Mouse (Mus musculus) urinary bladder, postnatal 14 days (tissue): ENCODE measurements at regions not wholly inside any gene's neighbourhood (a gene's known extent, or its start where the extent isn't known, plus 50 kb on each side); places are given as distances from the start of the nearest gene placed in this dataset.

Experiments
- DNase-seq: peaks from one replicate; pipeline ENCODE4 v3.0.0; 2021; ENCODE audit warnings: low spot score

DNA sequence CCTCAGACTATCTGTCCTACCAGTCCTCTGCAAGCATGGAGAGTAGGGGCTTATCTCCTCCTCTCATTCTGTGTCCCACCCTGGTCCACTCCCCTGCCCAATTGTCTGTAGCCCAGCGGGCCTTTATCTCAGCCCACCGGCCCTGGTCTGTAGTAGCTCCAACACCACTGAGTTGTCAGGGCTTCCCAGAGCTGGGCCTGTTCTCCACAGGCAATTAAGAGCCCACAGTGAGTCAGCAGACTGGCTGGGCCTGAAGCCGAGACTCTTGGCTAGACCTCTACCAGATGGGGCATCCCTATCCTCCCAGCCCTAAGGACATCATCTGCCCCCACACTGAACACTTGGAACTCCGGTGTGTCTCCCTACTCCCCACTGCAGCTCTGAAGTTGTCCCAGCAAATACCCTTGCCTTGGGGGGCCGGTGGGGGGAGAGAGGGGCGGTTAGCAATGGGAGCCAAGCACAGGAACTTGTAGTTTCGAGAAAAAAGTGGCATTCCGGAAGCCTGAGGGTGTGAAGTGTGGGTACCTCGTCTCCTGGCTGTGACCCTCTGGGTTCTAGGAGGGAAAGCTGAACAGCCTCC is 64.7 kb upstream of the Dlg1 start:
- peak; percentile 48 for DNase-seq

DNA sequence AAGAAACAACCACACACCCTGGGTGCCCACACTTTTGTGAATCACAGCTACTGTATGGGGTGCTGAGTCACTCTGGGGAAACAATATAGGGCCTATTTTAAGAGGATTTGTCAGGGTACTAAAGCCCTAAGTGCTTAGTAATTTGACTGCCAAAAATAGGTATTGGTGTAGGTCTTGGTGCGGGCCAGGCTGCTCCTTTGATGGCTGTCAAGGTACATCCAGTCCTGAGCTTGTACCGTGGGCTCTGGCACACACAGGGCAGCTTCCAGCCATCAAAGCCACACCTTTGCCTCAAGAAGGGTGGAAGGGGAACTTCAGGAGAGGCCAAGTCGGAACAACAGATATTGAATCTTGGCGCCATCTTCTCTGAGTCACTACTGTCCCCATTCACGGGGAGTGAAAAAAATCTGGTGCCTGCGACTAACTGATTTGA is 64.2 kb upstream of the Dlg1 start:
- DNase-seq = no peak

DNA sequence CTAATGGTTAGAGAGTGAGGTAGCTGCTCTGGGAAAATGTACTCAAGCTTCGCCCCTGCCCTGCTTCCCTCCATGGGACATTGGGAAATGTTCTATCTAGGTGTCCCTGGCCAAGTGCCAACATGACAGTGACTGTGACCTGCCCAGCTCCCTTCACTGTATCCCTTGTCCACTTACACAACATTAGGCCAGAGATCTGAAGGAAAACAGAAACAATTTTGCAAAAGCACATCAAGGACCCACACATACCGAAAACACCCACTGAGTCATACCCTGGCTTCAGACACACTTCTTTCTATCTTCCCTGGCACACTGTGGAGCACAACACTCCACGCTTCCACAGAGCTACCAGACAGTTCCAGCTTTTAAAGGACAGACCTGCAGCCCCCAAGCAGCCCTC is 62.0 kb upstream of the Dlg1 start:
- DNase-seq = peak; percentile 22

DNA sequence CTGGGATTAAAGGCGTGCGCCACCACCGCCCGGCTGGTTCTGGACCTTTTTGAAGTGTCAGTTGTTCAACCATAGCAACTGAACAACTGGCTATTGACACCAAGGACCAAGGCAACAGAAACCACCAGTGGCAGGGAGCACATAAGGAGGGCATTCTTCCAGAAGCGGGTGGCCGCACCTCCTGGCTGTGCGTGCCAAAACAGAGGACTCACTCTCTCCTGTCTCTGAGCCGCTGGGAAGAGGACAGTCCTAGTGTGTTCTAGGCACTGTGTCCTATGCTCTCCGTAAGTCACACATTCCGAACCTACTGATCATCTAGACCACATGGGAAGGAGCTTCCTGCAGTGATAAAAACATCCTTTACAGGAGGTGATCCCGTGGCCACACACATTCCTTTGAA is 60.1 kb upstream of the Dlg1 start:
- no peak for DNase-seq

DNA sequence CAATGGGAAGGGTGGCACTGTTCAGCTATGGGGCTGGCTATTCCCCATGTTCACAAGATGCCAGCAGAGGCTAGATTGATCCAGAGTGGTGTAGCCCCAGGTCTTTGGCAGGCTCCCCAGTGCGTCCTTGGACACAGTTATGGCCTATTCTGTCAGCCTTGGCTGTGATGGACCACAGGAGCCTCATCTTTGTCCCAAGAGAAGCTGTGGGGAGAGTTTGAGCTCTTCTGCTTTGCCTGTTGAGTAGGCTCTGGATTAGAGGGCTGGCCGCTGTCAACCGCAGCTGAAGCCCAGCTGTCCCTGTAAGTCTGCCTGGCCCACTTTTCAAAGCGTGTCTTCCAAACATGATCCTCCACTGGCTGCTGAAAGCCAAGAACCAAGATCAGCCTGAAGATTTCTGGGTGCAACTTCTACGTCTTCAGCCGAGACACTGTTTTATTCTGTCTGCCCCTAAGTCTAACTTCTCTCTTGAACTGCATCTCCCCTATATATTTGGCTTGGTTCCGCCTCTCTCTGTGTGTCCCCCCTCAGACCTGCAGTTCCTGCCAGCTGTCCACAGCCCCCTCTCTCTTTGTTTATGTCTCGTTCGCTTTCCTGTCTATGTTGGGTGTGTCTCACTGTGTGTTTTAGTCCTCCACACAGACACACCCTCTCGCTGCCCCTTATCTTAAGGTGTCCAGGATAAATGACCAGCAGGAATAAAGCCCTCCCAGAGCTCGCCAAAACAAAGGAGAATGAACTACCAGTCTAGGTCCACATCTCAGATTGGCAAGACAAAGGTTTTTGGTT is 56.7 kb upstream of the Dlg1 start:
- DNase-seq = peak; percentile 64

DNA sequence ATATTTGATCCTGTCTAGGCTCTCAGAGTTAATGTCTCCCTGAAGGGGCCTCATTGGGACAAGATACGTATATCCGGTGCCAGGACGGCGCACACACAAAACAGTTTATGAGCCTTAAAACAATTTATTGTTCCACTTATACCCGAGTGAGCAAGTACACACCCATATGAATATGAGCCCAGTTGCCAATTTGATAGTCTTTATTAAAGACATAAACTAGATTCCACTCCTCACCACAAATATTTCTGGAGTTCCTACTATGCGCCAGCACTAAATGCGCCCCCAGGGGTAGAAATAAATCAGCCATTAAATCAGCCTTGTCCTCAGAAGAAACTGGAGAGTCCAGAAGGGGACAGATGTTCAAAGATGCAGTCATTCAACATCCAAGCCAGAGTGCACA is 54.3 kb upstream of the Dlg1 start:
- DNase-seq = no peak

DNA sequence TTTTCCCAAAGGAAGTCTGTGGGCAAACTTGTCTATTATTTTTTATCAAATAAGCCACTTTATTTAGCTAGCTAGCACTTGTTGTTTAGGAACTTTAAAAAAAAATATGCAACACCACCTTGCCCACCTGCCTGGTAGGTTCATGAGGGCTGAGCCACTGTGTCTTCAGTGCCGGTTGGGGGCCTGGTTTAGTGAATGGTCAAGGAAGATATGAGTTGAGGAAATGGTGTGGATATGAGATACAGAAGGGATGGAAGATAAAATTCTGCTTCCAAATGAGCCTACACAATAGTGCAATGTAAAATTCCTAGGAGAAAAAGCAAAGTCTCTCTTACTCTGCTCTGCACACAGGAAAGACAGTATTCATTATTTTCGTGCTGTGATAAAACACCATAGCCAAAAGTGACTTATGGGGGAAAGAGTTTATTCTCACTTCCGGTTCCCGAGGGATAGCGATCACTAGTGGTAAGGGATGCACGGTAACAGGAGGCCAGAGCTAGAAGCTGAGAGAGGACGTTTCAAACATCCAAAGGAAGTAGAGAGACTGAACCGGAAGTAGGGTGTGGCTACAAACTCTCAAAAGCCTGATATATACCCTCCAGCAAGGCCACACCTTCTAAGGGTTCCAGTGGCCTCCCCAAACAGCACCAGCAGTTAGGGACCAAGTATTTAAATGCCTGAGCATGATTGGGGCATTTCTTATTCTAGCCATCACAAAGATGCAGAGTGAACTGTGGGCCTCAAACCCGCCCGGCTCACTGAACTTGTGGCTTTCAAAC is 53.7 kb upstream of the Dlg1 start:
- no peak for DNase-seq
